Mouse (Mus musculus) hematopoietic stem cell, adult 5-6 weeks (primary cell): ENCODE data around the gene Snrk. TPM values are rescaled to one million over a fixed set of nuclear protein-coding genes. Genes with fewer than 3 reads are reported as not detected.

Source experiments
- ATAC-seq, 2 experiments: fragments of 125-278 bp in 1 of 2; replicated peaks in 1 of 2; 2 replicates each; pipeline ENCODE4 v1.8.0; 2016 to 2017; ENCODE audit warnings: inconsistent platforms in 2 of 2, mild to moderate bottlenecking in 2 of 2, moderate number of reproducible peaks in 2 of 2, low read depth in 1 of 2, moderate TSS enrichment in 1 of 2; ENCODE audit not compliant: low FRiP score in 2 of 2, poor library complexity in 2 of 2, severe bottlenecking in 2 of 2, insufficient read depth in 1 of 2, low TSS enrichment in 1 of 2
- total RNA-seq: library from RNA; stranded (forward); fragments of 172-1452, 232-1000 nt; gene quantifications from 2 replicates; pipeline ENCODE4 v1.2.3, GENCODE M21; 2017

The Snrk gene
- total RNA-seq, 1 experiment from 2014 or later: 36.1 TPM

- ATAC-seq: peak; percentile 90
Observed at GRCm38 (mm10) chr9:122188724-122189123, 71.7 kb downstream of the Snrk start.

GRCm38 (mm10) chr9:122193361-122193760 is 76.3 kb downstream of the Snrk start:
- ATAC-seq: no peak

- ATAC-seq: no peak
Observed at GRCm38 (mm10) chr9:122193823-122194222, 76.8 kb downstream of the Snrk start.

- ATAC-seq: no peak
Observed at GRCm38 (mm10) chr9:122195042-122195682, 78.1 kb downstream of the Snrk start.

- ATAC-seq: no peak
Observed at GRCm38 (mm10) chr9:122197021-122197420, 80.0 kb downstream of the Snrk start.

- ATAC-seq: no peak
Observed at GRCm38 (mm10) chr9:122198621-122199020, 81.6 kb downstream of the Snrk start.

GRCm38 (mm10) chr9:122199253-122199652 is 82.2 kb downstream of the Snrk start:
- ATAC-seq: peak in 1 of 2 experiments; percentile 32; a peak in 1 of 4 replicates

GRCm38 (mm10) chr9:122204508-122204907 is 87.4 kb downstream of the Snrk start:
- ATAC-seq: no peak

GRCm38 (mm10) chr9:122205543-122206200 is 88.6 kb downstream of the Snrk start:
- no peak for ATAC-seq

GRCm38 (mm10) chr9:122208311-122208710 is 91.2 kb downstream of the Snrk start:
- ATAC-seq: no peak

- ATAC-seq: no peak
Observed at GRCm38 (mm10) chr9:122215118-122215517, 98.1 kb downstream of the Snrk start.

- ATAC-seq: no peak
Observed at GRCm38 (mm10) chr9:122216945-122217529, 100.0 kb downstream of the Snrk start.

Other genes with a start within 250 kb of the Snrk start
- not detected in 2 replicates for gene Ackr2, start 218.9 kb upstream of the Snrk start, total RNA-seq
- gene Cyp8b1, start 201.0 kb upstream of the Snrk start, total RNA-seq: not detected in 2 replicates
- 0.38 TPM in 1 of 2 replicates, not detected in the other for gene Fam198a, start 166.3 kb upstream of the Snrk start, total RNA-seq
- gene Pomgnt2, start 120.2 kb upstream of the Snrk start, total RNA-seq: 10.9 and 17.5 TPM in 2 replicates
- 18.2 and 23.4 TPM in 2 replicates for gene Ano10, start 177.2 kb downstream of the Snrk start, total RNA-seq
- 20.3 and 41.7 TPM in 2 replicates for gene Abhd5, start 234.3 kb downstream of the Snrk start, total RNA-seq